Mouse (Mus musculus): Measurements from ENCODE around the gene Arf5.

Arf5 gene

DNA sequence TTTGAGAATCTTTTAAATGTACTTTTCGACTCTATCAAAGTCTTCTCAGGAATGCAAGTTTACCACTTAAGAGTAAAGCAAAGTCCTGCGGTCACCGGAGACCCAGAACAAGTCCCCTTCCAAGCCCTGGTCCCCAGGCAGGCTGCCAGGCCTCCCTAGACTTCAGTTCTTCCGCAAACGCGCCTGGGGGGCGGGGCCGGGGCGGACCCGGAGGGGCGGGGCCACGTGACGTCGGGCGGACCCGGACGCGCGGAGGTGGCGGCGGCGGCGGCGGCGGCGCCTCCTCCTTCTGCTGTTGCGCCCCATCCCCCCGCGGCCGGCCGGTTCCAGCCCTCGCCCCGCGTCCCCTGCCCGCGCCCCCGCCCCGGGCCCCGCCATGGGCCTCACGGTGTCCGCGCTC lies at the start of gene Arf5:
Arf5 (plus strand) TSS at position 248 of the 400 bp plus-strand sequence.
- DNase-seq (ENCODE audit: low read depth, low spot score): peak; percentile 78

DNA sequence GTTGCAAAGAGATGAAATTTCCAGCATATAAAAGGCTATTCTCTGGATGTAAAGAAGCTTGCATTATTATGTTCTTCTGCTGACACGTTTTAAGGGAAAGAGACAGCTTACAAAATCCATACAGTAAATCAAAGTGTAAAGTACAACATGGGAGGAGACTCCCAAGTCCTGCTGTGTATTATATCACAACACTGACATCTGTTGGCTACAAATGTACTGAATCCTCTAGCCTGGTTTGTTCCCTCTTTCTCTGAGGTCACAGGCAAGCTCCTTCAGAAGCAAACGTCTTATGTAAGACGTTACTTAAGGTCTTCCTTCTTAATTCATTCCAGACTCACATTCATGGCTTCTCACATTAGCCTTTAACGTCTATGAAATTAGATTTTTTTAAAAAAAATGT lies 41.4 kb upstream of the Arf5 start:
- DNase-seq (ENCODE audit: low read depth, low spot score): no peak

DNA sequence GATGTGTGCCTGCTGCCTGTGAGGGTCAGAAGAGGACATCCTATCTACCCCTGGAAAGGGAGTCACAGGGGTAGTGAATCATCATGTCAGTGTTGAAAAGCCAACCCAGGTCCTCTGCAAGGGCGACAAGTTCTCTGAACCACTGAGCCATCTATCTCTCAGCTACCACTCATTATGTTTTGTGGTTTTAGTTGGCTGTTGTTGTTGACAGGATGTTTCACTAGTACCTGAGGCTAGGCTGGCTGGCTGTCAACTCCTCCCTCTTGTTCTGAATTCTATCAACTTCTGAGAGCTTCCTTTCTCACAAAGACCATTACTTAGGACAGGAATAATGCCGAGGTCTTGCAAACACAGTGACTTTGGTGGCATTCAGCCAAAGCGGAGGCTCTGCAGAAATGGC lies 38.2 kb upstream of the Arf5 start:
- DNase-seq (ENCODE audit: low read depth, low spot score): no peak

DNA sequence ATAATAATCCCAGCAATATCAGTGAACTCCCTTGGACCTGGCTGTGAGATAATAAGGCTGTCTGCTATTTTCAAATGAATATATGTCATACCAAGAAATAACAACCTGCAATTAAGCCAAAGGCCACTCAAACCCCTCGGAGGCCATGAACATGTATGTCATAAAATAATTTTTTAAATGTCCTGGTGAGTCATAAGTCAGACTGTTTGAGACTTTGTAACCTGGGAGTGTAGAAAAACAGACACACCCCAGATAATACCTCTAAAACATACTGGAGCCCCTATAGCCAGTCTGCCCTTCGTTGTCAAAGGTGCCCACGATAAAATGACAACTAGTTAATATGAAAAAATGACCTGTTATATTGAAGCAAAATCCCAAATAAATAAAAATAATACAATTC lies 34.3 kb upstream of the Arf5 start:
- no peak for DNase-seq (ENCODE audit: low read depth, low spot score)

DNA sequence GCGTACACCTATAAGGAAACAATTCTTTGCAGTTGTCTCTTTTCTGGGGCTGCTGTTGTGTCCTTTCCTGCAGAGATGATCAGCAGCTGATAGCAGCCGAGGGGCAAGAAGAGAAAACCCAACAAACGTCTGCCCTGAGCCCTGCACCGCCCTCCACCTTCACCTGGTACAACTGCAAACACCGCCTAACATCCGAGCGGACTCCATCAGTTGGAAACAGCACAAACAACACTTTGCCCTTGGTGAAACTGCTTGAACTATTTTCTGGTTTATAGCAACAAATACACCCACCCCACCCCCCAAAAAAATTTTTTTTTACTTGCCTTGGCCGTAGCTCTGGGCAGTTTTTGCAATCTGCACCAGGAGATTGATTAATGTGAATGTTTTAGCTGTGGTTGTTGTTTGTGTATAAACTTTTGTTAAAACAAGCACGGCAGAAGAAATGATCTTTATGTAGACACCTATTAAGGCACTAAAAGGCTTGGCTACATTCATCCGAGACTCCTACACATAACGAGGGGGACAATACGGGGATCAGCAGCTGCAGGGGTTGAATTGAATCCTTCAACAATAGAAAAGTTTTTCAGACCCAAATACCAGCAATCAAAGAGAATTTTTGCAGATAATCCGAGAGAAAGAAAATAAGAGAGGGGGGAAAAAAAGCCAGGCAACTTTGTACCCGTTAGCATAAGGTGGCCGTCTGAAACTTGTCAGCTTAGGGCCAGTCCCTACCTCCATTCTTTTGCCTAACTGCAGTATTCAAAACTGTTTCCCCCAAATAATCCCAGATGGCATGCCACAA lies 27.1 kb upstream of the Arf5 start:
- DNase-seq (ENCODE audit: low read depth, low spot score): no peak

DNA sequence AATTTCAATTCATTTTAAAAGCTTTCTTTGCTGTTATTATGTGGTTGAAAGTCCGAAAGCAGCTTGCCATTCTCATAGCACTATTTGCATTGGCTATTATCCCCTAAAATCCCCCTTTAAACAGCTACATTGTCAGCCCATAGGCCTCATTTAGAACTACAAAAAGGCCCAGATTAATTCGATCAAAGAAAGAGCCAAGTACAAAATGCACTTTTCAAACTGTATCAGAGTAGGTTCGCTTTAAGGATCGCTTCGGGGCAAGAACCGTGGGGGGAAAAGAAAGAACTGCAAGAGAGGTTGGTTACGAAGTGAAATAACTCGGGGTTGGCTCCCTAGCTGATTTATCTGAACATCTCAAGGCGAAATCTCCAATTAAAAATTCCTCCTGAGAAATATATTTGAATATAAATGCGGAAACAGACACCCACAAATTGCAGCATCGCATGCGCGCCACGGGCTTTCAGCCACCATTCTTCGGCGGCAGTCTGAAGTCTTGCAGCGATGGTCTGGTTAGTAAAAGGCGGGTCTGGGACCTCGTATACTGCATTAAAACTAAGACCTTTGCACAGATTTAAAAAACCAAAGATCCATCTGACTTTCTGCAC lies 26.4 kb upstream of the Arf5 start:
- DNase-seq (ENCODE audit: low read depth, low spot score): peak; percentile 45

DNA sequence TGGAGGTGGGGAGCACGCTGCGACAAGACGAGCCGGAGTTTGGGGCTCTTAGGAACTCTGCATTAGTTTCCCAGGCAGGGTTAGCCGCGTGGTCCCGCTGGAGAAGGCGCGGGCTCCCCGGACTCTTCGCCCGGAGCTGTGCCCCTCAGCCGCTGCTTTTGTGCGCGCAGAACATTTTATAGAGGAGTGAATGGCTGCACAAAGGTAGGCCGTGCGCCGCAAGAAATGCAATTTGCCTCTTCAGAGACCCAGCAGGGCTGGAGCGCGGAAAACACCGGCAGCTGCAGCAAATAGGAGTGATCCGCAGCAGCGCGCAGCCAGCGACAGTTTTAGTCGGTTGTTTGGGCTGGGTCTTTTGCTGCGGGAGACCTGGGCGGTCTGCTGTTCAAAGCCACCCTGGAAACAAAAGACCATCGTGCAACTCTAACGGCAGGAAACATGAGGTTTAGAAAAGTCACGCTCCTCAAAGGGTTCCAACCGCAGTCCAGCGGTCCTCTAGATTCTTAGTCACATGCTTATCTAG lies 25.6 kb upstream of the Arf5 start, which contains the start of gene Zfp800:
Zfp800 (minus strand) TSS at position 325 of the 523 bp plus-strand sequence.
- peak; percentile 44 for DNase-seq (ENCODE audit: low read depth, low spot score)

DNA sequence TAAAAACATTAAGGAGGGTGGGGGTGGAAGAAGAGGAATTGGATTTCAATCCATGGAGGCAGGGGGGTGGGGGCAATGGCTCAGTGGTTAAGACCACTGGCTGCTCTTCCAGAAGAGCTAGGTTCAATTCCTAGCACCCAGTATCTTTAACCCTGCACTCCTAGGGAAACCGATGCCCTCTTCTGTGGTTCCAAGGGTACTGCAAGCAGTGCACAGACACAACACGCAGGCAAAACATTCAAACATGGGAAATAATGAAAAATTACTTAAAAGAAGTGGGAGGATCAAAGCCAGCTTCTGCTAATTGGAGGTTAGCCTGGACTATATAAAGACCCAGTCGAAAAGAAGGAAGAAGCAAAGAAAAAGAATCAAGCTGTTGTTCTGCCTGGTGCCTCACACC lies 24.6 kb upstream of the Arf5 start:
- no peak for DNase-seq (ENCODE audit: low read depth, low spot score)

DNA sequence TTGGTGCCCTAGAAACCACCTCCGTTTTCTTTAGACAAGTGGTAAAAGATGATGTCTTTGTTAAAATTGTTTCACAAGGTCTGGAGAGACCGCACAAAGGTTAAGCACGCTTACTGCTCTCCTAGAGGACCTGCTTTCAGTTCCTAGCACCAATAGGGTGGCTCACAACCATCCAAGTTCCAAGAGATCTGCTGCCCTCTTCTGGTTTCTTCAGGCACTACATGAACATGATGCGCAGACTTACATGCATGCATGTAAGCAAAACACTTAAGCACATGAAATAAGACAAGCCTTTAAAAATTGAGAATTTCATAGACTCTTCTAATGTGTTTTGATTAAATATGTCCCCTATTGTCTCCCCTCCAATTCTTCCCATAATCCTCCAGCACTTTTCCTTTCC lies 23.6 kb upstream of the Arf5 start:
- no peak for DNase-seq (ENCODE audit: low read depth, low spot score)

DNA sequence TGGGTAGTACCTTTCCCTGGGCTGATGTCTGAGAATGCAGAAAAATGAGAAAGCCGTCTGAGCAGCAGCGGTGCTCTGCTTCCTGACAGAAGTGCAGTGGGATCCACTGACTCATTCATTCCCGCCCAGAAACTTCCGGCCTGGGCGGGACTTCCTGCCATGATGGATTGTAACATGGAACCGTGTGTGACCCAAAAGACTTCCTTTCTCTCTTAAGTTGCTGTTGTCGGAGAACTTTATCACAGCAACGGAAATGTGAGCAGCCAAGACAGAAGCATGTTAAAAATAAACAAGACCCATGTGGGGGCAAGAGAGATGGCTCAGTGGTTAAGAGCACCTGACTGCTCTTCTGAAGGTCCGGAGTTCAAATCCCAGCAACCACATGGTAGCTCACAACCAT lies 13.3 kb upstream of the Arf5 start:
- no peak for DNase-seq (ENCODE audit: low read depth, low spot score)

DNA sequence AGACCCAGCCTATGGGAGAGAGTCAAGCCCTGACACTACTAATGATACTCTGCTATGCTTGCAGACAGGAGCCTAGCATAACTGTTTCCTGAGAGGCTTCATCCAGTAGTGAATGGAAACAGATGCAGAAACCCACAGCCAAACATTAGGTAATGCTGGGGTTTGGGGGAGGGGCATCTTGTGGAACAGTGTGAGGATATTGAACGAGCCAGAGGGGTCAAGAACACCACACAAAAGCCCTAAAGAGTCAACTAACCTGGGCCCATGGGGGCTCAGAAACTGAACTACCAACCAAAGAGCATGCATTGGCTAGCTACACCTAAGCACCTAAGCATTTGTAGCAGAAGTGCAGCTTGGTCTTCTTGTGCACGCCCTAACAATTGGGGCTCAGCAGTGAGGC lies 12.1 kb upstream of the Arf5 start:
- no peak for DNase-seq (ENCODE audit: low read depth, low spot score)

DNA sequence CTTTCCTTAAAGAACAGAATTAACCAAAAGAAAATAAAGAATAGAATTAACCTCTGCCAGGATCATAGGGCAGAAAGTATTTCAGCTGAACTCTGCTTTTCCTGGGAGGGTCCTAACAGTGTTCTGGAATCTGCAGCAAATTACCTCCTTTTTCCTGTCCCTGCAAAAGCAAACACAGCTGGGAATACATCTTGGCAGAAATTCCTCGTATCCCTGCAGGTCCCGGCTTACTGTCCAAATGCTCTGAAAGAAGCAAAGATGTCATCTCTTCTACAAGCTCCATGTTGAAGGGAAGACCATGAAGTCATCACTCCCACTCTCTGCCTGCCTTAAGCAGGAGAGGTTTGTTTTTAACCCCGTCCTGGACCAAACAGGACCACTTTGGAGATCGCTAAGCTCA lies 6.4 kb upstream of the Arf5 start:
- DNase-seq (ENCODE audit: low read depth, low spot score): no peak

DNA sequence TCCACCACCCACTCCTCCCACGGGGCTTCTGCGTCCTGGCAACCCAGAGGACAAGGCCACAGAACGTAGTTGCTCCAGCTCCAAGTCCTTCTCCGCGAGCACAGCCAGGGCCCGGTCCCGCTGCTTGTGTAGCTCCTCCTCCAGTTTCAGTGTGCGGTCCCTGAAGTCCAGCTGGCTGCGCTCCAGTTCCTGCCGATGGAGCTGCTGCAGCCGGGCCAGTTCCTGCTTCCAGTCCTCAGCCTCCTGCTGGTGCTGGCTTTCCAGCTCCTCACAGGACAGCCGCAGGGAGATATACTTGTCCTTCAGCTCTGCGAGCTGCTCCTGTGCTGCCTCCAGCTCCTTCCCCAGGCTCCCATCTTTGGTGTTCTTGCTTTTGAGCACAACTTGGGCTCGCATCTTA lies 4.9 kb upstream of the Arf5 start:
- DNase-seq (ENCODE audit: low read depth, low spot score): no peak

DNA sequence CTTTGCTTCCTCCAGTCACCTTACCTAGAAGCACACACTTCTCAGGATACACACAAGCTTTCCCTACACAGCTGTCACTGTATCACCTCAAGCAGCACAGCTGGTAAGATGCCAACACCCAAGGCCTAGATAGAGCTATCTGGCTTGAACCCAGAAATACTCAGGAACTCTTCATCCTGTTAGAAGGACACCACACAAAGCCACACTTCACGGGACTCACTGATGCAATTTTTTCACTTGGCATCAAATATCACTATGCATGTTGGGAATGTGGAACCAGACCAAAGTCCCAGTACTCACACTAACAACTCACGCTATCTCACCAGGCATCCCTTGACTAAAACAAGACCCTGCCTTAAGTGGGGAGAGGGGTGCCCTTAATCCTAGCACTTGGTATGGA lies 3.7 kb upstream of the Arf5 start:
- no peak for DNase-seq (ENCODE audit: low read depth, low spot score)

DNA sequence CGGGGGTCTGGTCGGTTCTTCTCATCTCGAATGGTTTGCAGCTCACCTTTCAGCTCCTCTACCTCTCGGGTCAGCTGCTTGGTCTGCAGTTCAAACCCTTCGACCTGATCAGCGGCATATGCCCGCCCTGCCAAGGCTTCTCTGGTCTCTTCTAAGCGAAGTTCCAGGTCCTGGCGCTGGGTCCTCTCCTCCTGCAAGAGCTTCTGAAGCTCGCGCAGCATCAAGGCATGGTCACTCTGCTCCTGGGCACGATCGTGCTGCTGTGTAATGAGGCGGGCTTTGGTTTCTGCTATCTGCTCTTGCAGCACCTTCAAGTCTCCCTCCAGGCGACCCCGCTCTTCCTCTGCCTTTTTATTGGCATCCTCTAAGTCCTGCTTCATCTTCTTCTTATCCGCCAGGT lies 3.0 kb upstream of the Arf5 start:
- no peak for DNase-seq (ENCODE audit: low read depth, low spot score)

DNA sequence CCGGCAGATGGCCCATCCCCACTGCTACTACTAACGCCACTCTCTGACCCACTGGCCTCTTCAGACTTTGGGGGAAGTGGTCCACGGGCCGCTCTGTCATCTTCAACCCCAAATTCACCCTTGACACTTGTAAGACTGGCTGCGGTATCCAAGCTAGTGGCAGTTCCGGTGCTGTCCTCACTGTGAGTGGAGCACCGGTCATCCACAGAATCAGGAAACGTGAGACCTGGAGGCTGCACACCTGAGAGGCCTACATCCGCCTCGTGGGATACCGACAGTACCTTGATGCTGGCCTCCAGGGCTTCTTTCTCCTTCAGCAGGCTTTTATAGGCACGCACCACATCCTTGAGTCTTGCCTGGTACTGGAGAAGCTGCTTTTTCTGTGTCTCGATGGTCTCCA lies 2.5 kb upstream of the Arf5 start:
- no peak for DNase-seq (ENCODE audit: low read depth, low spot score)

DNA sequence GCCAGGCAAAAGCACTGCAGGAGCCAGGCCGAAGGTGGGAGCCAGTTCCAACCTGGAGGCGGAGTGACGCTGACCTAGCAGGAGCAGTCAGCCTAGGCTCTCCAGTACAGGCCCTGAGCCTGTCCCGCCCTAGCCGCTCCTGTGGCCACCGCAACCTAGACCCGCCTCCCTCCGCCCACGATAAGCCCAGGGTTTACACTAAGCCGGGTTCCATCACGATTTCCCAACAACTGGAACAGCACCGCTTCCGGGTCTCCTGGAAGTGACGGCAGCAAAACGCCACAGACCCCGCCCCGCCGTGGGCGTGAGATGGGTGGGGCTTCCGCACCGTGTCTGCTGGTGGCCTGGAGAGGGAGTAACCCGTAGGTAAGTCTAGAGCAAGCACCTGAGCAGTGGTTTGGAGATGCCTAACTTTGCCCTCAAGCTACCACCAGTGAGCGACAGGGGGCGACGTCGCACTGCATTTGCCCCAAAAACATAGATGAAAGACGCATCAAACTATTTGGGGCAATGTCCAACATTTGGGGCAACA lies 1.8 kb upstream of the Arf5 start:
- peak; percentile 90 for DNase-seq (ENCODE audit: low read depth, low spot score)

DNA sequence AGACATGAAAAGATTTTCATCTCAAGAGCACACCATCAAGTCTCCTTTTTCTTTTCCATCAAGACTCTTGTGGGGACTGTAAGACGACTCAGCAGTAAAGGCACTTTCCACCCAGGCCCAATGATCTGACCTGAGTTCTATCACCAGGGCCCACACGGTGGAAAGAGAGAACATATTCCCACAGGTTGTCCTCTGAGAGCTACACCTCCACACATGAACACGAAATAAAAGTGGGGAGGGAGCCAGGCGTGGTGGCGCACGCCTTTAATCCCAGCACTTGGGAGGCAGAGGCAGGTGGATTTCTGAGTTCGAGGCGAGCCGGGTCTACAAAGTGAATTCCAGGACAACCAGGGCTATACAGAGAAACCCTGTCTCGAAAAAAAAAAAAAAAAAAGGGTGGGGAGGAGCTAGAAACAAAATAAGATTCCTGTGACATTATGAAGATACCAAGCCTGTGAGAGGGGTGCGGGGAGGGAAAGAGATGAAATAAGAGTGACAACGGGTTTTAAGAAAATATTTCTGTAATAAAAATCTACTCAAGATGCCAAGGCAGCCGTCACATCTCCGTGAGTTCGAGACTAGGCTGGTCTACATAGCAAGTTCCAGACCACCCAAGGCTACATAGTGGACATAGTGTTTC lies 589 bp upstream of the Arf5 start:
- DNase-seq (ENCODE audit: low read depth, low spot score): no peak

DNA sequence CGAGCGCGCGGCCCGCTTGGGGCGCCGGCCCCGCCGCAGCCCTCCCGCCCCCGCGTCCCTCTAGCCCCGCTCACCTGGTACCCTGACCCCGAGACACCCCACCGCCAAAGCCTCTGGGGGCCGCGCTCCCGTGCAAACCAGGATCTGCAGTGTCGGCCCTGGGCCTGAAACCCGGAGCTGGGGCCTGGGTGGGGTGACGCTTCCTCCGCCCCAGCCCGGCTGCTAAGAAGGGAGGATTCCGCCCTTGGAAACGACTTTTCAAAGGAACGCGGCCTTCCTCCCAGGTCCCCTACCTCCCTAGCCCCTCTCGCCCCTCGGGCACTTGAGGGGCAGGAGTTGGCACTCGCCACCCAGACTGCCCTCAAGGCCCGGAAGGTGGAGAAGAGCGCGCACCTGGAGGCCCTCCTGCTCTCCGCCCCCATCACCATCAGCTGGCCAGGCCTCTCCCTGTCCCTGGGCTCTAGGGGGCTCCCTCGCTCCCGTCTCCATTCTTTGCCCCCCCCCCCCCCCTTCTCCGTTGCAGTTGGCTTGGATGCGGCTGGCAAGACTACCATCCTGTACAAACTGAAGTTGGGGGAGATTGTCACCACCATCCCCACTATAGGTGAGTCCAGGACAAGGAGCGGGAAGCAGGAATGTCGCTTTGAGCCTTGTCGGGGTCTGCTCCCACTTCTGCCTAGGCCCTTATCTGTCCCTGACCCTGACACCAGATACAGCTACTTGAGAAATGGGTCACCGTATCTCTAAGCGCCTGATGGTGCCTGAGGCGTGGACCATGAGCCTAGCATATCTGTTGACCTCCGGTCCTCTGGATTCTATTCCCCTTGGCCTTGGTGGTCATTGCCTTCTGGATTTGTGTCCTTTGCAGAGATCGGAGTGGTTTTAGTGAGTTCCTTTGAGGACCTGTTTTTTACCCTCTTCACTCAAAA lies 671 bp downstream of the Arf5 start:
- peak; percentile 33 for DNase-seq (ENCODE audit: low read depth, low spot score)

DNA sequence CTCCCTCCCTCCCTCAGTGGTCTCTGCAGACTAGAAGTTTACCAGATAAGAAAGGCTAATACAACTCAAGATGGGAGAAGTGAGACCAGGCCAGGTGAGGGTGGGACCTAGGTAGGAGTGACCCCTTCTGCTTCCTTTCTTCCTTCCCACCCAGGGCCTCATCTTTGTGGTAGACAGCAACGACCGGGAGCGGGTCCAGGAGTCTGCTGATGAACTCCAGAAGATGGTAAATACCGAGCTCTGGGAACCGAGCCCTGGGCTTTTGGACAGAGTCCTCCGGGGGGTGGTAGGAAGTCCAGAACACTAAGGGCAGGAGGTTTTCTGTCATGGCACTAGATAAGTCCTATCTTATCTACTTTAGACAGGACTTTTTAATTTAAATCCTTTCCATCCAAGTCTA lies 1.7 kb downstream of the Arf5 start:
- no peak for DNase-seq (ENCODE audit: low read depth, low spot score)

DNA sequence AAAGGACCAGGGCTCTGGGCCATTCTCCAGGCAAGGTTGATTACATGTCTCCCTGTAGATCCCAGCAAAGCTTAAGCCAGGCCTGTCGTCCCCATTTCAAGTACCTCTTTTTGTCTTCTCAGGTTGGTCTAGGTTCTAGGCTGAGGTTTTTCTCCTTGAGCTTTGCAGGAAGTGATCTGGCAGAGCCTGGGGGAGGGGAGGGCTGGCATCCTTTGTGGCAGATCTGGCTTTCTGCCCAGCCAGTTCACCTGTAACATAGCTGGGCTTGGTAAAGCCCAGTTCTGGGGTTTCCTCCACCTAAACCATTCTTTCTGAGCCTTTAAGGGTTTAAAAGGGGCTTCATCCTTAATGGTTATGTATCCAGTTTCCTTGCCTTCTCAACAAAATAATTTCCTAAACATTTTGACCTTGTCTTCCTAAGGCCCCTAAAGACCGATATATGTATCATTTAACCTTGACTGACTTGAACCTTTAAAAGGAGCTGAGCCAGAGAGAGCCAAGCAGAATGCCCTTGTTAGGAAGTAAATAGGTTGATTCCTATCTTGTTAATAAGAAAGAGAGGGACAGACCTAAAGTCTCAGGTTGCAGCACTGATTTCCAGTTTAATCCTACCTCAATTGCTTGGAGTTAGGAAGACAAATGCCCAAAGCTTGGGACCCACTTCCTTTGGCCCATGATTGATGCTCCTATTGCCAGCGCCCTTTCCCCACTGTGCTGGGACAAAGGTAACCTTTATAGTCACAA lies 3.9 kb downstream of the Arf5 start, which contains the start of gene Fscn3:
Fscn3 (plus strand) TSS at position 694 of the 744 bp plus-strand sequence.
- DNase-seq (ENCODE audit: low read depth, low spot score): no peak

All from mesoderm, embryonic 11.5 days (tissue).